Mouse (Mus musculus) neural tube, embryonic 13.5 days (tissue): Measurements from ENCODE around the gene Cib2. TPM values are rescaled to one million over a fixed set of nuclear protein-coding genes. Genes with fewer than 3 reads are reported as not detected.
A peak's percentile ranks its signal among the peaks of the same experiment; 100 is the strongest.
"Not testable (repeated sequence)": the region's sequence is repeated elsewhere in the genome, so short reads cannot be mapped to it uniquely, and the experiment has no call there.

Source experiments
- ATAC-seq: fragments of 200-750 bp; cut with Nextera tagmentation; 2 replicates; pipeline ENCODE4 v1.8.0; 2017; ENCODE audit warnings: low read depth, mild to moderate bottlenecking, moderate TSS enrichment, moderate library complexity
- H3K27ac ChIP-seq: fragments of 300-500 bp; sonication (generic); replicated peaks from 2 replicates; pipeline ENCODE4 v1.5.1; 2015; ENCODE audit warnings: moderate library complexity, mild to moderate bottlenecking, inconsistent platforms
- H3K27me3 ChIP-seq: fragments of 300-500 bp; sonication (generic); 2 replicates; pipeline ENCODE4 v1.6.1; 2015; ENCODE audit warnings: mild to moderate bottlenecking, inconsistent platforms
- H3K36me3 ChIP-seq: fragments of 300-500 bp; sonication (generic); 2 replicates; pipeline ENCODE4 v1.6.1; 2015; ENCODE audit warnings: mild to moderate bottlenecking, inconsistent platforms
- H3K4me1 ChIP-seq: fragments of 300-500 bp; sonication (generic); replicated peaks from 2 replicates; pipeline ENCODE4 v1.6.1; 2015; ENCODE audit warnings: inconsistent platforms
- H3K4me2 ChIP-seq: fragments of 300-500 bp; sonication (generic); 2 replicates; pipeline ENCODE4 v1.6.1; 2015; ENCODE audit warnings: inconsistent platforms, mild to moderate bottlenecking, moderate library complexity
- H3K4me3 ChIP-seq: fragments of 300-500 bp; sonication (generic); 2 replicates; pipeline ENCODE4 v1.5.1; 2015; ENCODE audit warnings: mild to moderate bottlenecking, inconsistent platforms
- H3K9ac ChIP-seq: fragments of 300-500 bp; sonication (generic); 2 replicates; pipeline ENCODE4 v1.6.1; 2015; ENCODE audit warnings: moderate library complexity, mild to moderate bottlenecking, inconsistent platforms
- H3K9me3 ChIP-seq: fragments of 300-500 bp; sonication (generic); 2 replicates; pipeline ENCODE4 v1.6.1; 2016; ENCODE audit warnings: inconsistent platforms
- WGBS: fragments of 180-500 bp; shearing (Covaris S2); methylation state at CpG from one replicate; pipeline ENCODE4 v1.1.7; 2015; 5-methylcytosine and 5-hydroxymethylcytosine counted together
- polyA plus RNA-seq: library from polyadenylated mRNA; unstranded; fragments of >200 nt; fragmentation: Nextera tagmentation; extraction: Ambion mirVana; gene quantifications from 2 replicates; pipeline ENCODE4 v1.2.1, GENCODE M21; 2015

Gene Cib2
- polyA plus RNA-seq: 45.9 and 46.2 TPM in 2 replicates

DNA sequence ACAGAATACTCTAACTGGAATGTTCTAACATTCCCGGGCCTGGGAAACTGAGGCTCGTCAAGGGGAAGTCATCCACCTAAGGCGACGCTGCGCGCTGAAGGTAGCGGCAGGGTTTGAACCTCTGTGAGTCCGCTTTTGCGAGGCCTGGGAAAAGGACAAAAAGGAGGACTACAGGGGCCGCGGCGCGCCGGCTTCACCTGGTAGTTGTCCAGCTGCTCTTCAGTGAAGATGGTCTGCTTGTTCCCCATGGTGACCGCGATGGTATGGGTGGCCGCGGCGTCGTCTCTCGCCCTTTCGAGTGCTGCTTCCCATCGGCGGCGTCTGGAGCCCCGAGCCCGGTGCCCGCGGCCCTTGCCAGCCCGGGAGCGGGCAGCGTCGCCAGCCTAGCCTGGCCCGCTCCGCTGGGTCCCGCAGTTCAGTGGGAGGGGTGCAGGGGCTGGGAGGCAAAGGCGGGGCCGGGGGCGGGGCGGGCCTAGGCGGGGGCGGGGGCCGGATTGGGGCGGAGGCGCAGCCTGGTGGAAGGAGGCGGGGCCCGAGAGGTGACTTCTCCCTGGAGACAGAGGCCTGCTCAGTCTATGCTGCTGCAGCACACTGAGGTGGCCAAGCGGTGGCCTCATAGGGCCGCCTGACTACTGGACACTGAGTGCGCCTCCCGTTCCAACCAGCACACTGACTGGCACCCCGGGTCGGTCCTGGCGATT is at the start of gene Cib2:
Cib2 (minus strand) TSS at position 448 of the 701 bp plus-strand sequence.
- Histone ChIP-seq H3K9me3 (no peaks in the 10 kb centered on the region), H3K36me3 (no peaks in the 10 kb centered on the region), H3K4me3 (peak within 1 kb of the TSS; percentile 52), H3K27me3 (peaks cover 4% of the 10 kb centered on the region; the same call in 1 of the 2 replicates), H3K4me2 (peak within 1 kb of the TSS; percentile 66), H3K4me1 (peaks cover 10% of the 10 kb centered on the region), H3K9ac (peak within 1 kb of the TSS; percentile 76), H3K27ac (0 out of 2 replicates have a peak within 1 kb of the TSS, but pooled peaks have one; percentile 2)
- peak; percentile 95 for ATAC-seq
- 1% methylated on average over 54 of the region's 54 CpGs for WGBS

- Histone ChIP-seq H3K4me2 (no peak overlapping the region), H3K9me3 (no peaks in the 10 kb centered on the region), H3K36me3 (peaks cover 59% of the 10 kb centered on the region), H3K4me1 (no peaks in the 10 kb centered on the region), H3K27ac (no peak overlapping the region), H3K9ac (no peak overlapping the region), H3K4me3 (no peak overlapping the region), H3K27me3 (no peaks in the 10 kb centered on the region)
- WGBS: 70% methylated on average over 4 of the region's 4 CpGs
- ATAC-seq: no peak
Measured at GRCm38 (mm10) chr9:54604886-54605285, 44.9 kb upstream of the Cib2 start.

DNA sequence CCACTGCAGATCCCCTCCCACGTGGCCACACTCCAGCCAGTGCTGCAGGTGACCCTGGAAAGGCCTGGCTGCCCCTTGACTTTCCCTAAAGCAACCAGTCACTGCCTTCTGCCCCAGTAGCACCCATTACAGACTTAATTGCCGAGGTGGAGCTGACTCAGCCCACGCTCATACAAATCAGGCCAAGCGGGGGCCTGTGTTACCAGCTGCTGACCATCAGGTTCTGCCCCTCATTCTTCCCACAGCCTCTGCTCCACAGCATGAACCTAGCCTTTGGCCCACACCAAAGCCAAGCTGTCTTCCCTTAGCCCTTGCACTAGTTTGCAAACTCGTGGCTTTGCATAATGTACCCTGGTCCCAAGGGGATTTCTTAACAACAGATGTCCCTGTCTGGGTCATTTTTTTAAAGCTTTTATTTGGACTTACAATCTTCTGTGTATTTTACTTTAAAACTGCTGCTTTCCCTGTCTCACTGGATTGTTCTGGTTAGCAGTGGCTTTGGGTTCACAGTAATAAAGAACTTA is 44.2 kb upstream of the Cib2 start:
- Histone ChIP-seq H3K4me2 (no peak overlapping the region), H3K27me3 (no peaks in the 10 kb centered on the region), H3K9ac (no peak overlapping the region), H3K27ac (no peak overlapping the region), H3K36me3 (peaks cover 66% of the 10 kb centered on the region), H3K9me3 (no peaks in the 10 kb centered on the region), H3K4me1 (no peaks in the 10 kb centered on the region), H3K4me3 (no peak overlapping the region)
- ATAC-seq: no peak
- 60% methylated on average over 5 of the region's 5 CpGs for WGBS

DNA sequence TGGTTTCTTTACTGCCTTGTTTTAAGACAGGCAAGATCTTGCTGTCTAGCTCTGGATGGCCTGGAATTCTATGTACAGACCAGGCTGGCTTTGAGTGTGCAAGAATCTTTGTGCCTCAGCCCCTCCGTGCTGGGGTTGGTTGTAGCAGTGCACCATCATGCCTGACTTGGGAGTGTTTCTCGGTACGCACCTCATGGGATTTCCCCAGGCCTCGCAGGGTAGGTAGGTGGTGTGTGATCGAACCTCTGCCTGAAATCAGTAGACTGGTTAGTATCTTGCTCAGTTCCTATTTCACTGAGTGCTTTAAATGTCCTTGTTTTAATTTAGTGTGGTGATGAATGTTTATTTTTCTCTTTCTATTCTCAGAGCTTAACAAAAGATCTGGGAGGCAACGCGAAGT is 42.9 kb upstream of the Cib2 start:
- H3K9me3 ChIP-seq: no peaks in the 10 kb centered on the region
- no peak for ATAC-seq
- H3K4me1 ChIP-seq: no peaks in the 10 kb centered on the region
- H3K27me3 ChIP-seq: no peaks in the 10 kb centered on the region
- H3K27ac ChIP-seq: no peak overlapping the region
- no peak overlapping the region for H3K9ac ChIP-seq
- H3K4me3 ChIP-seq: no peak overlapping the region
- H3K36me3 ChIP-seq: peaks cover 79% of the 10 kb centered on the region
- 60% methylated on average over 7 of the region's 7 CpGs for WGBS
- no peak overlapping the region for H3K4me2 ChIP-seq

DNA sequence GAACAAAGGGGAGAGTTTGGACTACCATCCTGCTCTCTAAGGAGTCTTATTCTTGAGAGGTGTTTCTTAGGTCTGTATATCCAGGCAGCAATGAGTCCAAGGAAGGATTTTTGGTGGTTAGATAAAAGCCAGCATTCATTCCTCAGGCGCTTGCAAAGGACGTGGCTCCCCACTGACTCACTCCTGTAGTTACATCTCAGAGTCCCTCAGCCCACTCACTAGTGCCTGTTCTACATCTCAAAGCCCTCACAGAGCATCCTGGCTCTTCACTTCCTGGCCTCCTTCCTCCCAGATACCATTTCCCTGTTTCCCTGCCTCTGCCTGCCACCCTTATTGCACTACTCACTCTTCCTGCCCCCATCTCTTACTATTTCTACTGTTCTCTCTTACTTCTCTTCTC is 42.4 kb upstream of the Cib2 start:
- no peak overlapping the region for H3K4me2 ChIP-seq
- no peak overlapping the region for H3K27ac ChIP-seq
- no peak overlapping the region for H3K9ac ChIP-seq
- H3K9me3 ChIP-seq: no peaks in the 10 kb centered on the region
- H3K4me1 ChIP-seq: no peaks in the 10 kb centered on the region
- WGBS: 64% methylated on average over 2 of the region's 2 CpGs
- H3K4me3 ChIP-seq: no peak overlapping the region
- ATAC-seq: no peak
- no peaks in the 10 kb centered on the region for H3K27me3 ChIP-seq
- H3K36me3 ChIP-seq: peaks cover 84% of the 10 kb centered on the region

DNA sequence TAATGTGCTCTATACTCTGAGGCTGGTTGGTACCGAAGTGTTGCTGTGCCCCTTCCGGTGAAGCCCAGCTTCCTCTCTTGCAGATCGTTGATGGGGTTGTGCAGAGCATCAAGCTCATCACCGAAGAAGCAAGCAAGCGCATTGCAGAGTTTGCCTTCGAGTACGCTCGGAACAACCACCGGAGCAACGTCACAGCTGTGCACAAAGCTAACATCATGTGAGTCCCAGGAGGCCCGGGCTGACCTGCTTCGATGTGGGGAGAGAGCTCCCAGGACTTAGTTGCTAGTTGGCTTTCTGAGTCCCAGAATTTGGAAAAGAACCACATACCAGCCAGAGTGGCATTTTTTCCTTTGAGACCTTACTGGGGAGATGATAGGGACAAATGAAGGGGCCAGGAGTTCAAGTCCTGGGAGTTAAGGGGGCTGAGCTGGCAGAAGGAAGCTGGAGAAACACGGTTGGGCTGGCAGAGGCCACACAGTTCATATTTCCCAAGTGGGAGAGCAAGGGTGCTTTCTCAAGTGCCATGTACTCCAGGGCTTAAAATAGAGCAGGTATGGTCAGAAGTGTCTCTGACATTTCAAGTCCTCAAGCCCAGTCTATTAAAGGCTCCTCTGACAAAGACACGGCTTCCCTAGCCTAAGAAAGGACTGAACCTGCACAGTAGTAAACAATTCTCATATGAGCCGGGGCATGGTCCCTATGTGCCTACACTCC is 36.9 kb upstream of the Cib2 start:
- Histone ChIP-seq H3K27me3 (no peaks in the 10 kb centered on the region), H3K4me1 (no peaks in the 10 kb centered on the region), H3K27ac (no peak overlapping the region), H3K4me3 (no peak overlapping the region), H3K36me3 (peaks cover 95% of the 10 kb centered on the region), H3K9me3 (no peaks in the 10 kb centered on the region), H3K9ac (no peak overlapping the region), H3K4me2 (no peak overlapping the region)
- WGBS: 94% methylated on average over 15 of the region's 15 CpGs
- ATAC-seq: no peak

DNA sequence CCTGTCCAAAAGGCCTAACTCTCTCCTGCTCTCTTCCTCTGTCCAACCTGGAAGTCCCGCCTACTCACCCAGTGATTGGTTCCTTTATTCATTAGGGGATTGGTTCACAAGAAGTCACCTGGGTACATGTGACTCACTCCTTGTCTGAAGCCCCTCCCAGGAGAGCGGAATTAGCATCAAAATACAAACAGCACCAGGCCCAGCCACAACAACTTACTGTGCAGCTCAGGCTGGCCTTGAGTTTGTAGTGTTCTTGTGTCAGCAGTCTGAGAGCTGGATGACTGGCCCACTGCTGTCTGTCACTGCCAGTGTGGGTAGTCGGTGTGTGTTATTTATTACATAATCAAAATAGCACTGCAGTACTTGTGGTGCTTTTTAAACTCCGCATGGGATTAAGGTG is 33.6 kb upstream of the Cib2 start:
- not testable (repeated sequence) for H3K4me1 ChIP-seq, H3K4me3 ChIP-seq, H3K4me2 ChIP-seq, ATAC-seq, H3K27ac ChIP-seq, H3K27me3 ChIP-seq, H3K9me3 ChIP-seq, H3K9ac ChIP-seq
- H3K36me3 ChIP-seq: peaks cover 86% of the 10 kb centered on the region
- WGBS: 76% methylated on average over 4 of the region's 4 CpGs

DNA sequence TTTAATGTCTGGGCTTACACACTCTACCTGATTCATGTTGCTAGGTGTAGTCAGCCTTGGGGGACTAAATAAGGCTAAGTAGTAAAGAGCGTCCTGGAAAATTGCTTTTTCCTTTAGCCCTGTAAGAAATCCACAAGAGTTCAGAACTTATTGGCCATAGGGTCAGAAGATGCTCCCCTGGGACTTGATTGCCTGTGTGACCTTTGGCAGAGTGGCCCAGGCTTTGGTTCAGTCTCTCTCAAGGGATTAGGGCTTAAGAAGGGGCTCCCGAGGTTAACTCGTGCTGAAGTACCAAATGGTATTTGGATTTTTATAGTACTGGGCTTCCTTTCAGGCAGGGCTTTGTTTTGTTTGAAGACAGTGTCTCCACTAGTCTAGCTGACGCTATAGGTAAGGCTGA is 27.8 kb upstream of the Cib2 start:
- H3K4me3 ChIP-seq: peak overlapping the region; percentile 70; the same call in 1 of the 2 replicates
- no peak for ATAC-seq
- H3K9ac ChIP-seq: peak overlapping the region; percentile 8; the same call in 1 of the 2 replicates
- peaks cover 31% of the 10 kb centered on the region for H3K36me3 ChIP-seq
- no peaks in the 10 kb centered on the region for H3K27me3 ChIP-seq
- H3K4me1 ChIP-seq: peaks cover 25% of the 10 kb centered on the region
- no peaks in the 10 kb centered on the region for H3K9me3 ChIP-seq
- WGBS: 72% methylated on average over 4 of the region's 4 CpGs
- no peak overlapping the region for H3K27ac ChIP-seq
- peak overlapping the region; percentile 82 for H3K4me2 ChIP-seq

DNA sequence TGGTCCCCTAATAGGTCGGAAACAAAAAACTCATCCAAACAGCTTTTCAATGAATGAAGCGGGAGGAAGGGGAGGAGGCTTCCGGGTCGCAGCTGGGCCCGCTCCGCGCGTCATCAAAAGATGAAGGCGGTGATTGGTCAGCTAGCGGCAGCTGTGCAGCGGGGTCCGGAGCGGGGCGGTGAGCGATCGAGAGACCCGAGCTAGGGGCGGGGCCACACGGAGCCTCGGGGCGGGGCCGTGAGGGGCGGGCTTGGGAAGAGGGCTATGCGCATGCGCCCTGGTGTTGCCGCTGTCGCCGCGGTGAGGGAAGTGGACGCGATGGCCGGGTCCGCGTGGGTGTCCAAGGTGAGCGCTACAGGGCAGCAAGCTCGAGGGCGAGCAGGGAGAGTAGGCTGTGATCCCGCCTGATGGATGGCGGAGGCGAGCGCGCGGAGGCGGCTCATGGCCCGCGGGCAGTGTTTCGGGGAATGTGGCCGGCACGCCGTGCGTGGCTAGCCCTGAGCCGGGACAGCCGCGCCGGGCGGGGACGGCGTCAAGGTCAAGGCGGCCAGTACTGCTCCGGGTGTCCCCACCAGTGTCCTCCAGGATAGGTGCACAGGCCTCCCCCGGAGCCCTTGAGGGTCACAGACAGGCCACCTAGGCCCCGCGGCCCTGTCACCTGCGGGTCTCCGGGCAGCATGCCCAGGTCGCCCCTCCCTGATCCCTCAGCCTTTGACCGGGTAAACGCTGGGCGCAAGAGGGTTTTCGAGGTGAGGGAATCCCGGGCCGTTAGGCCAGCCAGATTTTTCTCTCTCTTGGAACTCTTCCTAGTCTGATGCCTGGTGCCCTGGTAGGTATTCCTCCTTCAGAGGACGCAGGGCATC is 26.4 kb upstream of the Cib2 start, which contains the start of gene Idh3a:
Idh3a (plus strand) TSS at position 136 of the 863 bp plus-strand sequence.
- Histone ChIP-seq H3K4me2 (peak within 1 kb of the TSS; percentile 82), H3K9ac (peak within 1 kb of the TSS; percentile 83), H3K27ac (peak within 1 kb of the TSS; percentile 30; the same call in 1 of the 2 replicates), H3K4me3 (peak within 1 kb of the TSS; percentile 70), H3K4me1 (peaks cover 25% of the 10 kb centered on the region), H3K27me3 (no peaks in the 10 kb centered on the region), H3K36me3 (peaks cover 16% of the 10 kb centered on the region), H3K9me3 (no peaks in the 10 kb centered on the region)
- whole genome bisulfite sequencing: under 1% methylated on average over 73 of the region's 73 CpGs
- peak; percentile 99 for ATAC-seq

DNA sequence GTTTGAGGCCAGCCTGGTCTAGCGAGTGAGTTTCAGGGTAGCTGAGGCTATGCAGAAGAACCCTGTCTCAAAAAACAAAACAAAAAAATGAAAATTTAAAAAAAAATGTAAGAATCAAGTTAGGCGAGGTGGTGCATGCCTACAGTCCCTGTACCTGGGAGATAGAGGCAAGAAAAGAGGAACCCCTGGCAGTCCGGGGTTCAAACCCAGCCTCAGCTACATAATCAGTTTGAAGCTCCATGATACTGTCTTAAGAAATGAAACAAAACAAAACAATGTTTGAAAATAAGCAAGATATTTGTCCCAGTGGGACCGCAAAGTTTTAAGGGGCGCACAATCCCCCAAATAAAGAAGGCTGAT is 25.8 kb upstream of the Cib2 start:
- no peaks in the 10 kb centered on the region for H3K9me3 ChIP-seq
- peak overlapping the region; percentile 82 for H3K4me2 ChIP-seq
- H3K27me3 ChIP-seq: no peaks in the 10 kb centered on the region
- WGBS: 32% methylated on average over 5 of the region's 5 CpGs
- H3K9ac ChIP-seq: peak overlapping the region; percentile 56
- H3K4me1 ChIP-seq: peaks cover 25% of the 10 kb centered on the region
- peak overlapping the region; percentile 70 for H3K4me3 ChIP-seq
- H3K36me3 ChIP-seq: peaks cover 13% of the 10 kb centered on the region
- H3K27ac ChIP-seq: no peak overlapping the region; the same call in 1 of the 2 replicates
- peak; percentile 34; the same call in 1 of the 2 replicates for ATAC-seq

DNA sequence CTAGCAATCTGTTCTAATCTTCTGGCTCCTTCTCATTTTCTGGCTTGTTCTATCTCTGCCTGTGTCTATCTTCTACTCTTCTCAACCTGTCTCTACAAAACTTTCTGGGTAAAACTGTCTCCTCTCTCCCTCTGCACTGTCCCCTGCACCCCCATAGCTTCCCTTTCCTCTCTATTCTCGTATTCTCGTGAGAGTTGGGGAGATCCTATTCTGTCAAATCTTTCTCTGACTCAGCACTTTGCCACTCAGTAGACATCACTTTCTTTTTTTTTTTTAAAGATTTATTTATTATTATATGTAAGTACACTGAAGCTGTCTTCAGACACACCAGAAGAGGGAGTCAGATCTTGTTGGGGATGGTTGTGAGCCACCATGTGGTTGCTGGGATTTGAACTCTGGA is 24.1 kb upstream of the Cib2 start:
- H3K4me3 ChIP-seq, H3K27ac ChIP-seq, H3K9me3 ChIP-seq, H3K36me3 ChIP-seq, H3K27me3 ChIP-seq, H3K4me2 ChIP-seq, ATAC-seq, H3K9ac ChIP-seq: not testable (repeated sequence)
- peaks cover 25% of the 10 kb centered on the region for H3K4me1 ChIP-seq
- WGBS: 84% methylated on average over 2 of the region's 2 CpGs
